Mouse (Mus musculus) bone marrow, adult 2 months (tissue): ENCODE data around the gene Ace.

Source experiments
- CTCF ChIP-seq: fragments of 200-500 bp; IDR thresholded peaks from 2 replicates; pipeline ENCODE4 v1.5.1; 2011; ENCODE audit warnings: low read length, control low read depth; ENCODE audit not compliant: control insufficient read depth, insufficient read depth
- POLR2A ChIP-seq: fragments of 200-500 bp; IDR thresholded peaks from 2 replicates; pipeline ENCODE4 v1.6.1; 2011; ENCODE audit warnings: low read depth, mild to moderate bottlenecking, control low read depth, low read length, borderline replicate concordance; ENCODE audit not compliant: control insufficient read depth

DNA sequence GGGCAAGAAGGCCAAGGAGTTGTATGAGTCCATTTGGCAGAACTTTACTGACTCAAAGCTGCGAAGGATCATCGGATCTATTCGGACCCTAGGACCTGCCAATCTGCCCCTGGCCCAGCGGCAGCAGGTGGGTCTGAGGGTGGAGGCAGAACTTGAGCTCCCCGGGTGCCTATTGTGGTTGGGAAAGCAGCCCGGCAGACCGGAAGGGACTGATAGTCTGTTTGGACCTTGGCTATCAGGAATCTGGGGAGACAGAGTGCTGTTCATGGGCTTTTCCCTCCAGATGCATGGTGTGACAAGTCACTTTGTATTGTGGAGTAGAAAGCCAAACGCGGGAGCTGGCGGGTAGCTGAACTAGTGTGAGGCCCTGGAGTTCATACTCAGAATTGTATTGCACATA, 1.2 kb downstream of the Ace start:
- TF ChIP-seq CTCF (no peak), POLR2A (no peak)
